Mouse (Mus musculus) skeletal muscle tissue, adult 2 months (tissue): ENCODE measurements around the gene Car5a.
A peak's percentile ranks its signal among the peaks of the same experiment; 100 is the strongest.

Experiments used
- DNase-seq: peaks from one replicate; pipeline ENCODE4 v3.0.0-alpha.2; 2012; ENCODE audit warnings: low read depth, low spot score

The Car5a gene

DNA sequence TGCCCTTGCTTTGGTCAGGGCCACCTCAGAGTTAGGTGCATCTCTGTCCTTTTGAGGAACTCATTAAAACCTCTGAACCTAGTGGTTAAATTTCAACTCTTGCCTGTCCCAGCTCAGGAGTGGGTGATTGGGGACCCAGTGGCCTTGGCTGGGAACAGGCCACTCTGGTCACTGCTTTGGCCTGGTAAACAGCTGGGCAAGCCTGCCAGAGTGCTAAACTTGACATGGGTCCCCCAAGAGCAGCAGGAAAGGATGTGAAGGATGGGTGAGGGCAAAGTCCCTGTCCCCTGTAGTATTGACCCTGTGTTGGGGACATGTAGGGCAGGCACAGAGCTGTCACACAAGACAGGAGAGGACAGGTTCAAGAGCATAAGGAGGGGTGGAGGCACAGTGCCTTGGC, at the start of gene Car5a:
TSS of gene Car5a (minus strand) at position 74 of the 400 bp plus-strand sequence.
- DNase-seq, result no peak

DNA sequence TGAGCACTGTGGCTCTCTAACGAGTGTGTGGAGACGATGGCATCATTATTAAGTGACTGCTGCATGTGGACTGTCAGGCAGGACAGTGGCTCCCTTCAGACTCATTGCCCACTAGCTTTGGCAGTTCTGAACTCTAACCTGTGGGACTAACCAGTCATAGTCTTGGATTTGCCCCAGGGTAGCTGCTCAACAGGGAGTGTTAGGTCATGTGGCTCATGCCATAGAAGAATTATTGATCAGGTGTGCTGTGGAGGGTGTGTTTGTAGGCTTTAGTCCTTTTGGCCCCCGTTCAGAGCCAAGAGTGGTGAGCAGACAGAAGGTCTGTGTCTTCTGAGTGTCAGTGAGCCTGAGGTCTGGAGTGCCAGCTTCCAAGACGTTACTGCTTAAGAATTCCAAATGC, 48.2 kb upstream of the Car5a start:
- DNase-seq, result no peak

DNA sequence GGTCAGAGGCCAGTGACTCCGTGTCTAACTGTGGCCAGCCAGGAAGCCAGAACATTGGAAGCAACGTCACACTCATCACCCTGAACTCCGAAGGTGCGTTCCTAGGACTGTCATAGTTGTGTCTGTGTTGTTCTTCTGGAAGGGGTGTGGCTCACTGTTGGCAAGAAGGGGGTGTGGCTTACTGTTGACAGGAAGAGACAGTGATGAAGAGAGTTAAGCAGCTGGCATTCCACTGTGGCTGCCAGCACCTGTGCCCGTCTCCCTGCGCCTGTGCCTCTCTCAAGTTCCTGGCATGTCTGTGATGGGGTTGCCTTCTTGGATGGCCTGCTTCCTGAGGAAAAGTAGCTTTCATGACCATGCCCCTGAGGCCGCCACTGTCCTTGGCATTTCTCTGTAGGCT, 46.9 kb upstream of the Car5a start:
- peak; percentile 75 for DNase-seq

DNA sequence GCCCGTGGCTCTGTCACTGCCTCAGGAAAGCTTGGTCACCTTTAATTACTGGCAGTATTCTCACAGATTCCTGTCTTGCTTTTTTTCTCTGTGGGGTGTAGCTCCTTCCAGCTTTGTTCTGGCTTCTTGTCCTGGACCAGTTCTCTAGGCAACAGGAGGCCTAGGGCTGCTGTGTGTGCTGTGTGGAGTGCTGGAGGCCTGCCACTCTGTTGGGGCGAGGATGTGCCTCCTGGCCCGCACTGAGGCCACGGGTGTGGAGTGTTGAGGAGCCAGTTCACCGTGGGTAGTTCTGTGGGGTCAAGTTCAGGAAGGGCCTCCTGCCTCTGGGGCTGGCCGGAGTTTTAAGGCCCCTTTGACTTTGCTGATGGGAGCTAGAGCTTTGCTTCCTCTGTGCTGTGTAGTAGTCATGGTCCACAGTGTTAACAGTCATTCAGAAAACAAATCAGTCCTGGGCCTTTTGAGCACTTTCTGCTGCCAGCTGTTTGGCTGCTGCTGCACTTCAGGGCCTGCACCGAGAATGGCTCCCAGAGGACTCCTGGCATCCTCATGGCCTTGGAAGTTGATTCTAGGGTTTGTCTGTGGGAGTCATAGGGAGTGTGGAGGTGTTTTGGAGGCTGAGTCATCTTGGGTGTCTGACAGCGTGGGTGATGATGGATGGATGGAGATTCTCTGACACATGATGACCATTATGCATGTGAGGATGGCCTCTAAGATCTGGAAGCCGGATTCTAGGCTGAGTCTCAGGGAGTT, 46.0 kb upstream of the Car5a start:
- DNase-seq, result no peak

DNA sequence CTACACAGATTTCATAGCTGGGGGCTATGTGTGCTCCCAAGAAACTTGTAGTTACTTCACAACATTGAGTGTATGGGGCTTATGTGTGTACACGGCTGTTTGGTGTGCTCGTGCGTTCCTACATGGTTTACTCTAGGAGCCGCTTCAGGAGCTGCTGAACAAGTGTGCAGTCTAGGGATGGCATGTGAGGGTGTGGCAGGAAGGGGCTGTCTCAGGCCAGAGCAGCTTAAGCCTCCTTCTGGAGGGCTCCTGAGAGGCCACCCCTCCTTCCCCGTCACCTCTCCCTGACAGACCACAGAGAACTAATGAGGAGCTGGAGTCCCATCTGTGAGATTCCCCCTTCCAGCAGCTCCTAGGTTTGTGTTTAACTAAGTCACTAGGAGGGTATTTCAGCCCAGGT, 43.2 kb upstream of the Car5a start:
- DNase-seq, result no peak

DNA sequence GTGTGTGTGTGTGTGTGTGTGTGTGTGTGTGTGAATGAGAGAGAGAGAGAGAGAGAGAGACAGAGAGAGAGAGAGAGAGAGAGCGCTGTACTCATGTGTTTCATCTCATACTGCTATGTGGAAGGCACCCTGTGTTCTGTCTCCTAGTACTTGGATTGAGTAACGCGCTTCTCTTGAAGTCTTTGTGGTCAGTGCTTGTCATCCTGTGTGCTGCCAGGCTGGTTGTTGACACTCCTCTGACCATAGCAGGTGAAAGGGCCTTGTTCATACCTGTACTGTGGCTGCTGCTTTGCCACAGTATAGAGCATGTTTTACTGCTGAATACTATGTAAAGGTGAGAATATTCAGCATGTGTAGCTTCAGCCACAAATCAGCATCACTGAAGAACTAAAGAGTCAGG, 41.0 kb upstream of the Car5a start:
- DNase-seq, result no peak

DNA sequence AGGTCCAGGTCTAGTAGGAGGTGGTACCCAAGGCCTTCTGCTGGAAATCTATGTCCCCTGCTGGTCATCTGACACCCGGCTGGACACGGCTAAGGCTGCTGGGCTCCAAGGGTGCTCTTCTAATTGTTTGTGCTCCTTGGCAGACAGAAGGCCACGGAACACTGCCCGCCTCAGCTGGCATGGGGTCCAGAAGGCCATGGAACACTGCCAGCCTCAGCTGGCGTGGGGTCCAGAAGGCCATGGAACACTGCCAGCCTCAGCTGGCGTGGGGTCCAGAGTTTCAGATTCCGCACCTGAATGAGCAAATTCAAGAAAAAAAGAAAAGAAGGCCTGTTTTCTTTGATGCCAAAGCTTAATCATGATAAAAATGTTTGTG, 36.8 kb upstream of the Car5a start:
- no peak for DNase-seq

DNA sequence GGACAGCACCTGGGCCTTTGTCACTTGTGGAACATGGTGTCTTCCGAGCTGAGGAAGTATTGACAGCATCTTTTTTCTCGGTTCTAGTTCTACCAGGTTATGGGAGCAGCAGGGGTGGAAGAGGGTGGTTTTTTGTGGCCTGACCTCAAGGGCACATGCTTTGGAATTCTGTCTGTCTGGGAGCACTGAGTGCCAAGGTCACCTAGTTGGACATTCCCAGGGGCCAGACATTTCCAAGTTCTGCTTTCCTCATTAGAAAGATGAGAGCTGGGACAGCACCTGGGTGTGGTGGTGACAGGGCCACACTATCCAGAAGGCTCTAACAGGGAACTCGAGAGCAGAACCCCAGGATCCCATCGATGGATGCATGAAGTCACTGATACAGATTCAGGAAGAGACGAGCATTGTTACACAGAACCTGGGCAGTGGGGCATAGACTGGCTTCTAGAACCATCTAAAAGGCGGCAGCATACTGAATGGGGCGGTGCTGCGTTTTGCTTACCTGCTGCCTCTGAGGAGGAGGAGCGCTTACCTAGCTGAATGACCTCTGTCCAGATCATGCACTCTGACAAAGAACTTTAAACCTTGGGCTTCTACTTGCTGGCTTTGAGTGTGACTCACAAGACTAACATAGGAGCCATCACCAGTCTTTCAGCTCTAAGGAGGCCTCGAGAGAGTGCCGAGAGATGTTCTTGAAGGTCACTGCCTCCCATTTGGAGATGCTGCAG, 36.3 kb upstream of the Car5a start:
- DNase-seq, result no peak

DNA sequence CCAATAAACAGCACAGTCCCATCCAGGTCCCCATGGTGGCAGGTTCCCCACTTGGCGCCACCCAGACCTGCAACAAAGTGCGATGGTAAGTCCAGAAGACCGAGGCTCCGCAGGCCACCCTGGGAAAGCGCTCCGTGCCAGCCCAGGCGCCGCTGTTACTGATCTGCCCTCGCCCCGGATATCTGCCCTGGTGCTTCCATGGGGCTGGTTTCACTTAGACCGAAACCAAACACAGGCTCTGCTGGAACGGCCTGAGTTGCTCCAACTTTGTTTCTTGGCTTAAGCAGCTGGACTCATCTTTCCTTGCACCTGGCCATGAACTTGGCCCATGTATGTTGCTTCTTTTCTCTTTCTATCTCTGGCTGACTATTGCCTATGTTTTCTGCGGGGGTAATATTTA, 34.0 kb upstream of the Car5a start:
- DNase-seq, result peak; percentile 71

DNA sequence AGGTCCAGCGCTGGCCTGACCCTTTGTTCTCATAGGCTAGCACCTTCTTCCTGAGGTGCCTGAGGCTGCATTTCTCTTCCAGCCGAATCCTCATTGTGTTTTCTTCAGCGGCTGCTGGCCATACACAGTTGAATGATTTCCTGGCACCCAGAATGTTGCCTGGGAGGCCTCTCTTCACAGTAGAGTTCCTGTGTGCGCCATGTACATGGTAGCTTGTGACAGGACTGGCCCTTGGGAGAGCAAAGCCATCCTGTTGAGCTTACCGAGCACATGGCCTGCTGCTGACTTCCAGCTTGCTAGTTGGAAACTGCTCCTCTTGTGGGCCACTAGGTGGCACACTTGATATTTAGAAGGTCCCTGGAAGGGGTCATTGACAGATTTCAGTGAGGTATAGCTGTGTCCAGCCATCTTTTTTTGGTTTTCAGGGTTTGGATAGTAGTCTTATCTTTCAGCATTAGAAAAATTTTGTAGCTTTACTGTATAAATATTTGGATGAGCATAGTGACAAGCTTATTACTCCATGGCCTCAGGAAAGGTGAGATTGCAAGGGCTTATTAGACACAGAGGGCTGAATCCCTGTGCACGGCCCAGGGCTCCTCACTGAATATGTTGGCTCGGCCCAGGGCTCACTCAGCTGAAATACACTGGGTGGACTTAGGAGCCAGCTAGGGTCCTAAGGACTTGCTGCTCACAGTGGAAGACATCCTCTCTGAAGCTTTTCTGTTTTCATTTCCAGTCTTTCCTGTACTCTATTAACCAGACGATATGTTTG, 33.3 kb upstream of the Car5a start:
- DNase-seq, result peak; percentile 77

DNA sequence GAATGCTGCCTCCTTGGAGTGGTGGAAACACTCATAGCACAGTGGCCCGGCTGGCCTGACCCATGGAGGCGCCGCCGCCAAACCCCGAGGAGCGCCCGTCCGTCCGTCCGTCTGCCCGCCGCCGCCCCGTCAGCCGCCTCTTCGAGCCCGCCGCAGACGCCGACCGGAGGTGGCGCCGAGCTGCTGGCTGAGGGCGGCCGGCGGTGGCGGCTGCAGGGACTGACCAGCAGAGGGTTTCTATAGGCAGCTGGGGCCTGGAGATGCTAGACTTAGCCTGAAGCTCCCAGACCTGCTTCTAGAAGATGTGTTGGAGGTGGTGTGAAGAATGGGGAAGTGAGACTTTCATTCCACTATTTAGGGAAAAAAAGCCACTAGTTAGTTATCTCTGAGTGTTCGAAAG, 29.2 kb upstream of the Car5a start:
- no peak for DNase-seq

DNA sequence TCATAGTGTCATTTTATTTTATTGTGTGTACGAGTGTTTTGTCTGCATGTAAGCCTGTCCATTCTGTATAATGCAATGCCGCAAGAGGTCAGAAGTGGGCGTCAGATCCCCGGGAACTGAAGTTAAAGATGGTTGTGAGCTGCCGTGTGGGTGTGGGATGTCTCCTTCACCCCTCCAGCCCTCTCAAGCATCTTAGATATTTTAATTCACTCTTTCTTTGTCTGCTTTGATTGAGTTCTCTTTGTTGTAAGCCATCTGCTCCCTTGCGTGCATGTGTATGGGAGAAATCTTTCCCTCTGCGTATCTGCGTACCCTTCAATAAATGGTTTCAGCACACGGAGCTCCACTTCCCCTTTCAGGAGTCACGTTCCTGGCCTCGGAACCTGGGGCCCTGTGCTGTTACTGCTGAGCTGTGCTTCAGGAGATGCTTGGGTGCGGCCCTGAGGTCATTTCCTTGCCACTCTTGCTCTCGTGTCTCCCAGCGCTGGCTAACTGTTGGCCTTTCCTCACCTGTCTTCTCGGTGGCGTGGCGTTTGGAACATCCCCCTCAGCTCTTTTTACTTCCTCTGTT, 26.9 kb upstream of the Car5a start:
- DNase-seq, result no peak

DNA sequence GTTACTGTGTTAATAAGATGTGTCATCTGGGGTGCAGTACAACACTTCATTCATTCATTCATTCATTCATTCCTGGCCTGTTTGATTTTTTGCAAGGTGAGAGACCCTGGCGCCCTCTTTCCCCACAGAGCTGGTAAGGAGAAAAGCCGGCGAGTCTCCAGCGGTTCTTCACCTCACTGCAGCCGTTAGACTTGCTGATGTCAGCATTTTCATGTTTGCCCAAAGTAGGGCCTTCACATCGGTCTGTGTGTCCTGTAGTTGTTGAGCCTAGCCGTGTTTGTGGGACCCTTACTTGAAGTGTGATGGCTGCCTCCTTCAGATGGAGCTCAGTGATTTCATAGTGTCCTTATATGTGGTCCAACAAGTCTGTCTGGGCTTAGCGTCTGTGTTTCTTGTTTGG, 25.5 kb upstream of the Car5a start:
- DNase-seq, result no peak

DNA sequence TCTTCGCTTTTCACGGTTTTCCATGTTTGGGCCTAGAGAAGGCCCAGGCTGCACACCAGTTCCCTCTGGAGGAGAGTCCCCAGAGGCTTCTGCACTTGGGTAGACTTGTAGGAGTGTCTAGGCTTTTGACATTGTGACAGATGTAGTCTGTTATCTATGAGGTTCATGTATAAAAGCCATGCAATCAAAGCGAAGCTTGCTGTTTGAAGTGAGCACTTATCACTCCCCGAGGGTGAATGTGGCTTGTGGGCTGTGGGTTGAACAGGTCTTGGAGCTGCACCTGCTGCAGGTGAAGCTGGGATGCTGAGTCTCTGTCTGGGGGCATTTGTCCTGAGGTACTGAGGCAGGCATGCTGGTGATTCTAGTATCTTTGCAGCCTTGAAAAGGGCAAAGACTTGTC, 23.8 kb upstream of the Car5a start:
- no peak for DNase-seq

DNA sequence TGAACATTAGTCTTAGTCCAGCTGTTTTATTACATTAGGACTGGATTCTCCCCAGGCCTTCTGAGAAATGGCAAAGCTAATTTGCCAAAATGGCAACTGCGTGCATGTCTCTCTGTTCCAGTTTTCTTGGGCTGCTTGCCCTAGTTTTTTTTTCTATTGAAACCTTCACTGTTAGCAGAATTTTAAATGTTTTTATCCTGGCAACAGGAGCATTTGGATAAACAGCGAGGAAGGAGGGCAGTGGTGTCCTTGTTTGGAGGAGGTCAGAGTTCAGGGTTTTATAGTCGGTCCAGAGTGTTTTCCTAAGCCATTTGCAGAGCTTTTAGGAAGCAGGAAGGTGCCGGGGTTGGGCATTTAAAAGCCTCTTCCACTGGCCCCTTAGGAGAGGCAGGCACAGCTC, 23.3 kb upstream of the Car5a start:
- DNase-seq, result no peak

DNA sequence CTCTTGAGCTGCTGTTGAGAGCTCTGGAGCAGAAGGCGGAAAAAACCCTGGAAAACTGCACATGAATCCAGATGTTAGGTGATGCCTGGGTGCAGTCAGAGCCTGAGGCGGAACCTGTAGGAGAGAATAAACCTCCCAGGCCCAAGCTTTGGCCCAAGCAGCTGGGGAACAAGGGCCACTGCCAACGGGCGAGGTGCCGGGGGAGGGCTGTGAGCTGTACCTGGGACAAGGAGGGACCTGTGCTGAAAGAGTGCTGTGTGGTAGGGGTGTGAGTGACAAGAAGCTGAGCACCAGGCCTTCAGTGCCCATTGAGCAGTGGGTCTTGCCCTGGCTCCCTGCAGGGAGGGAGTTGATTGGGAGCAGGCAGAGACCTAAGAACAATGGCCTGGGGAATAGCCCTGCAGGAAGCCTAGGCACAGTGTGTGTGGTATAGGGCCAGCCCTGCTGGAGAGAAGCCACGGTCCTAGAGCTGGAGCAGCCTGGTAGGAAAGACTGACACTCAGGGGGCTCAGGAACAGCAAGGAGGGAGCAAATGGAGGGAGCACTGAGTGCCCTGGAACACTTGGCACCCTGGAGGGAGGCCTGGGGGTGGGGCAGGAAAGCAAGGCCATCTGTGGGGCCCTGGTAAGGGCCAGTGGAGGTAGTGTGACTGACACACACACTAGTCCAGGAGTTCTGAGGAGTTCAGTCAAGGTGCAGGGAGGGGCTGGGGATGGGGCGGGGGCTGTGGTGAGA, 22.2 kb upstream of the Car5a start:
- no peak for DNase-seq

DNA sequence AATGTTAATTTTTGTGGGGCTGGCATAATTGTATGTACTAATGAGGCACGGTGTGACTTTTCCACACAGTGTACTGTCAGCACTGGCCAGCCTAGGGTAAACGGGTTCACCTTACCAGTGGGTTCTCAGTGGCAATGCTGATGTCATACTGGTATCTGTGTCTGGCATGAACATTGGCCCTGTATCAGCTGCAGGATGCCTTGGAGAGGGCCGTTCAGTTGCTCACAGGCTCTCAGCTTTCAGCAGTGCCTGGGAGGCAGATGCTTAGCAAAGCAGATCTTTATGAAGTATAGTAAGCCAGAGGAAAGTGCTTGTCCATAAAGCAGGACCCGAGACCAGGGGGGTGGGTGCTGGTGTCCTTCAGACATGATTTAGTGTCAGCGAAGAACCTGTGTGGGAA, 21.4 kb upstream of the Car5a start:
- peak; percentile 84 for DNase-seq

DNA sequence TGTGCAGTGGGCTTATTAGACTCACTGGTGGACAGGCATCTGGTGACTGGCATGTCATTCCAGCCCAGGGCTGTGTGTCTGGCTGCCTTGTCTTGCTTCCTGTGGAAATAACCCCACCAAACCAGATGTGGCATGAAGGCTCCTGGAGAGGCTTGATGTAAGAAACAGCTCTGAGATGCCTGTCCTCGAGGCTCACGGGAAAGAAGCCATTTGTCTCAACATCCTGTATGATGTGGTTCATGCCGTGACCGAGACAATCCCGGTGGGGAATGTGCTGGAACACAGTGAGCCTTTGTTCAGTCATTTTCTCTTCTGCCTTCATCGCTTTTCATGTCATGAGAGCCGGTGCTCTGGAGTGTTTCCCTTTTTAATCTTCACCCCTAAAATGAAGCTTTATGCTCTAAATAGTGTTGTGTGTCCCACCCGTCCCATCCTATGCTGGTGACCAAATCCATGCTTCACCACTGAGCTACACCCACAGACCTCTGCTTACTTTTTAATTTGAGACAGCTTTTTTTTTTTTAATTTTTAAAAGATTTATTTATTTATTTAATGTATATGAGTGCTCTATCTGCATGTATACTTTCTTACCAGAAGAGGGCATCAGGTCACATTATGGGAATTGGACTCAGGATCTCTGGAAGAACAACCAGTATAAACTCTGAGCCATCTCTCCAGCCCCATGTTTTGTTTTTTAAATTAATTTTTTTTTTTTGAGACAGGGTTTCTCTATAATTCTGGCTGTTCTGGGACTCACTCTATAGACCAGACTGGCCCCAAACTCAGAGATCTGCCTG, 20.2 kb upstream of the Car5a start:
- no peak for DNase-seq

DNA sequence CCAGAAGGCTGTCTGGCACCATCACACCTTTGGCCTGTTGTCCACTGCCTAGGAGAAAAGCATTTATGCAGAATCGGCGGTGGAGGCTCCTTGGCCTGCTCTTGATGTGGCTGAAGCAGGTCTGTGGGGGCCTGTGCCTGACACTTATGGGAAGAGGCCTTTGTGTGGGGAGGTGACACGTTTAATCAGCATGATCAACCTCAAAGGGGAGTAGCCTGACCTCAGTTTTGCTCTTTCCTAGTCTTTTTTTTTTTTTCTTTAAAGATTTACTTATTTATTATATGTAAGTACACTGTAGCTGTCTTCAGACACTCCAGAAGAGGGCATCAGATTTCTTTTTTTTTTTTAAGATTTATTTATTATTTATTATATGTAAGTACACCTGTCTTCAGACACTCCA, 18.2 kb upstream of the Car5a start:
- no peak for DNase-seq

DNA sequence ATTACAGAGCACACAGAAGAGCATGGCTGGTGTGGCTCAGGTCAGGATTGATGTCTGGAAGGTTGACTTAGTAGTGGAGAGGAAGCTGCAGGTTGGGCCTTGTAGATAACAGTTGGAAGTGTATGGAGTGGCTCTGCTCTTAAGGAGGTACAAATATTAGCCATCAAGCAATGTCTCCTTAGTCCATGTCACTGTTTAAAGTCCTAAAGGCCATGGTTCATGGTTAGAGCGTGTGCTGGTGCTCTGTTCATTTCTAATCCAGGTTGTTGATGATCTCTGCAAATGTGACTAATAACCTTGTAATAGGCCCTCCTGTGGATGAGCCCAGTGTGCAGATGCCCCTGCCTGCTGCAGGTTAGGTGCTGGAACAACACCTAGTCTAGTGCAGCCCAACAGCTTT, 13.7 kb upstream of the Car5a start:
- no peak for DNase-seq
